Mouse (Mus musculus) ES-Bruce4 (cell line): ENCODE data around the gene Akt1s1.
A peak's percentile ranks its signal among the peaks of the same experiment; 100 is the strongest.

Source experiments
- CTCF ChIP-seq: IDR thresholded peaks from one replicate; pipeline ENCODE4 v1.8.1; 2011; ENCODE audit warnings: low read depth, low read length
- EP300 ChIP-seq: IDR thresholded peaks from 2 replicates; pipeline ENCODE4 v1.6.1; 2011; ENCODE audit warnings: low read depth, low read length; ENCODE audit not compliant: insufficient read depth
- POLR2A ChIP-seq: IDR thresholded peaks from one replicate; pipeline ENCODE4 v1.8.1; 2011; ENCODE audit warnings: low read length; ENCODE audit not compliant: insufficient read depth

GRCm38 (mm10) chr7:44892276-44892921, 43.6 kb downstream of the Akt1s1 start, which contains the start of gene Med25:
- TF ChIP-seq CTCF (no peak), POLR2A (peak; percentile 55), EP300 (0 out of 2 replicates have a peak, but pooled peaks have one; percentile 13)
